Mouse (Mus musculus): ENCODE measurements around the gene Sulf2. TPM values are rescaled to one million over a fixed set of nuclear protein-coding genes. Genes with fewer than 3 reads are reported as not detected.
"Not testable (repeated sequence)": the region's sequence is repeated elsewhere in the genome, so short reads cannot be mapped to it uniquely, and the experiment has no call there.

Gene Sulf2
- 100 to 1,000 TPM in 2 of 4 experiments, 10 to 100 TPM in 2; 44.6 to 150 (median 89.6) TPM for total RNA-seq (2022)

DNA sequence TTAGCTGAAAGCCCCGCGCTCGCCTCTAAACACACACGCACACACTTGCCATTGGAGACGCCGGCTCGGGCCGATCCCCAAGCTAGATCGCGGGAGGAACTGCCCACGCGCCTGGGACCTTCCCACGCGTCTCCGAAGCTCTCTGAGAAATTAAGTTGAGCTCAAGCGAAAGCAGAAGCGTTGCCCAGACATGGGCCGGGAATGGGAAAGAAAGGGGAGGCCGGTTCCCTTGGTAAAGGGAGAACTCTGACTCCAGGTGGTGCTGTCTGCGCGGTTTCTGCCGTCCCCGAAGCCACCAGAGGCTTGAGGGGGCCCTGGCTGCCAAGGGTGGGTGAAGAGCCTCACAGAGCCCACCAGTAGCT lies at the start of gene Sulf2:
Gene Sulf2, minus strand, starts transcription at position 210 of the 362 bp plus-strand sequence.
- peak; percentile 69 for DNase-seq

DNA sequence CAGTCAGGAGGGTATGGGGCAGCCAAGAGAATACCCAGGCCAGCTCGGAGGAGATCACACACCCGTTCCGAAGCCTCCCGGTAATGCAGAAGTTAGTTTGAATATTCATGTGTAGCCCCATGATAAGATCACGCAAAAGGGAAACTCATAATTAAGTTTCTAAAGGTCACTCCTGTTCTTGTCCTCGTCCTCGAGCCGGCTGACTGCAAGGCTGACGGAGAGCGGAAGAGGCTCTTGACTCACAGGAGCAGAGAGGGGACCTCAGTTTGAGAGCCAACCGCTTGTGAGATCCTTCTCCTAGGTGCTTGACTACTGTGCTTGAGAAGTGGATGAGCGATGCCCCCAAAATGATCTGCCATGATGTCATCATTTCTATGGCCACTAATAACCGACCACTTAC lies 48.7 kb upstream of the Sulf2 start:
- DNase-seq: no peak

DNA sequence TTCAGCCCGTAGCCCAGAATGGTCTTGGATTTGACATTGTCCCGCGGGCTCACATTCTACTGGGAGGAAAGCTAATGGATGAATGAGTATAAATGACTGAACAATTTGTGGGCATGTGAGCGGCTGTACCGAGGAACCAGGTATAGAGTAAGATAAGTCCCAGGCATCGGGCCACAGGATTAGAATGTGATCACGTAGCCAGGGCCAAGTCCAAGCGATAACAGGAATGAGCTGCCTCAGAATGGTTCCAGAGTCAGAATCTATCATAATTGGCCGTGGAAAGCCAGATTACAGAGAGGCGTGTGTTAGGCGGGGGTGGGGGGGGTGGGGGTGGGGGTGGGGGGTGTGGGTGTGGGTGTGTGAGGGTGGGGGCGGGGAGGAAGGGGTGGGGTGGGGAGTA lies 48.2 kb upstream of the Sulf2 start:
- no peak for DNase-seq

DNA sequence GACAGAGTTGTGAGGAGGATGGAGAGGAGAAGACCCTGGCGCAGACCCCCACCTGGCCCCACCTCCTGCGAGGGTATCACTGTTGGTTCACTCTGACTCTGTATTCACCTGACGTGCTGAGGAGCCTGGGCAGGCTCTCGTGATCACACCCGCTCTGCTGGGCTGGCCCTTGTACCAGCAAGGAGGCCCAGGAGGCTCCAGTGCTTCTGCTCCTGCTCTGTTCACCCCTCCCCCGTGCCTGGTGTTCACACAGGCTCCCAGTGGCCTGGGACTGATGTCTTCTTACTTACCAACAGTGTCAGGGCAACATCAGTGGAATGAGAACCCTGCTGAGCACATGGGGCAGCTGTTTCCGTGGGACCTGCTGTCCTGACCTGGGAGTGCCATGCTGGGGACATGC lies 42.5 kb upstream of the Sulf2 start:
- DNase-seq: no peak

GRCm38 (mm10) chr2:166197064-166197463 lies 41.6 kb upstream of the Sulf2 start:
- DNase-seq: no peak

DNA sequence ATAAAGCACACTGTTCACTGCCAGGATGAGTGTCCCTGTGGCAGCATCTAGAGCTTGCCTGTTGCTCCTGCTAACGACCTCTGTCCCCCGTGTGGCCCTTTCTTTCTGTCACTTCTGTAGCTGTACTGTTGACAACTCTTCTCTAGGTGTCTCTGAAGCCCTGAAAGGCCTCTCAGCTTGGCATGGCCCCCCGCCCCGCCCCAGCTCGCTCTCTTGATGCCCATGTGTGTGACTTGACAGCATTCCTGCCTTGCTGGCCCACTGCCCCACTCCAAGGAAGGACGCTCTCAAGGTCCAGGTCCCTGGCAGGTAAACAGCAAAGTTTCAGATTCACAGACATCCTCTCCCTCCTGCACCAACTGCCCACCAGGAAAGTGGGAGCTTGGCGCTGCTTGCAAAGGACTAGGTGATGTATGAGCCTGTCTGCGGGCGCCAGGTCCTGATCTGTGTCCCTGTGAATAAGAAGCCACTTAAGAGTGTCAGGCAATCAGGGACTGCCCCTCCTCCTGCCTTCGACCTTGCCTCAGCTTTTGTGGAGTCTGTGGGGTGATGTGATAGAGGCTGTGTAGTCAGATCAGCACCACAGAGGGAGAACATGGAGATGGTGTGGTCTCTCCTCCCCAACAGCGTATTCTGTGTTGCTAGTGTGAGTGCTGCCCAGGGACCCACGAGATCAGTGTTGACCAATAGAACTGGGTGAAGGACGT lies 40.8 kb upstream of the Sulf2 start:
- DNase-seq: no peak

- DNase-seq: no peak
These were observed 39.6 kb upstream of the Sulf2 start for GRCm38 (mm10) chr2:166195041-166195440.

DNA sequence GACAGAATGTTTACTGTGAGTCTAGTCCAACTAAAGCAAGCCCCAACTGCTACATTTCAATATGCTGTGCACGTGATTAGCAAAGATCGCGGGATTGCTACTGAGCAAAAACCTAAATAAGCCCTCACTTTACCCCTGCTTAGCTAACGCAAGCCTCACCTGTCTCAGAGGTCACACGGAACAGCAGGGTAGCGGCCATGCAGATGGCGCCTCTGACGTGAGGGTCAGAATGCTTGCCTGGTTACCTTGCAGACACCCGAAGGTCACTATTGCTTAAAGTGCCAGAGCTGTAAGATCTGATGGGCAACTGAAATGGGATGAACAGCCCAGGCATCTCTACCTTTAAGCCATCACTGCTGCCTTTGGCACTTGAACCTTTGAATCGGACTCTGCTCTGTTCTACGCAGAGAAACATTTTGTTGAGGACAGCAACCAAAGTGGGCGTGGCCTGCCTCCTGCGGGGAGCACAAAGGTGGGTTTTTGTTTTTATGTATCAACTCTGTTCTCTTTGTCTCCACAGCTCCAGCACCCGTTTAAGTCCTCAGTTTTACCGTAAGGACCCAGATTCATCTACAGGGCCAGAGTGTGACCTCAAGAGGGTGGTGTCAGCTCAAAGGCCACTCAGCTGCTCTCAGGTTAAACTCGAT lies 38.8 kb upstream of the Sulf2 start:
- no peak for DNase-seq

DNA sequence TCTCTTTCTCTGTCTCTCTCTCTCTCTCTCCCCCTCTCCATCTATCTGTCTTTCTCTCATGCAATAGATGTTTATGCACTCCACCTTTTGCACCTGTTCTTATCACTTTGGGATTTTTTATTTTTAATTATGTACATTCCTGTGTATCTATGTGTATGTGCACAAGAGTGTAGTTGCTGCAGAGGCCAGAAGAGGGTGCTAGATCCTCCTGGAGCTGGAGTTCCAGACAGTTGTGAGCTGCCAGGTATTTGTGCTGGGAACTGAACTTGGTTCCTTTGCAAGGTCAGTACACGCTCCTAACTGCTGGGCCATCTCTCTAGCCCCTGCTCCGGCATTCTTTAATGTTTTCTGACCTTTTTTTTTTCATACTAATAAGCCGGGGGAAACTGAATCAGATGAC lies 38.0 kb upstream of the Sulf2 start:
- DNase-seq: no peak

- DNase-seq: no peak
These were observed 35.4 kb upstream of the Sulf2 start for GRCm38 (mm10) chr2:166190816-166191215.

DNA sequence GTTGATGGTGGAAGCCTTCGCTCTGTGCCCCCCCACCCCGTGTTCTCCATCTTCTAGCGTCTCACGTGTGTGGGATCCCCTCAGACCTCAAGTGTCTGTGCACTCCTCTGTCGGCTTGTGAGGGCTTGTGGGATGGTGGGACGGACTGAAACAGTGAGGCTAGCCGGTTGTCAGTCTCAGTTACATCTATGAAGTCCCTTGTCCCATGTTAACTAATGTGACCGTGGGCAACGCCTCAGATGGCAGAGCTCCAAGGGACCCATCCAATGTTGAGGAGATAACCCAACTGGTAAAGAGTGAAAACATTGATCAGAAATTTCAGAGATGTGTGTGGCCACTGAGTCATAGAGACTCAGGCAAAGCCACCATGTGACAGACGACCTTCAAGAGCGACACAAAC lies 33.7 kb upstream of the Sulf2 start:
- DNase-seq: no peak

DNA sequence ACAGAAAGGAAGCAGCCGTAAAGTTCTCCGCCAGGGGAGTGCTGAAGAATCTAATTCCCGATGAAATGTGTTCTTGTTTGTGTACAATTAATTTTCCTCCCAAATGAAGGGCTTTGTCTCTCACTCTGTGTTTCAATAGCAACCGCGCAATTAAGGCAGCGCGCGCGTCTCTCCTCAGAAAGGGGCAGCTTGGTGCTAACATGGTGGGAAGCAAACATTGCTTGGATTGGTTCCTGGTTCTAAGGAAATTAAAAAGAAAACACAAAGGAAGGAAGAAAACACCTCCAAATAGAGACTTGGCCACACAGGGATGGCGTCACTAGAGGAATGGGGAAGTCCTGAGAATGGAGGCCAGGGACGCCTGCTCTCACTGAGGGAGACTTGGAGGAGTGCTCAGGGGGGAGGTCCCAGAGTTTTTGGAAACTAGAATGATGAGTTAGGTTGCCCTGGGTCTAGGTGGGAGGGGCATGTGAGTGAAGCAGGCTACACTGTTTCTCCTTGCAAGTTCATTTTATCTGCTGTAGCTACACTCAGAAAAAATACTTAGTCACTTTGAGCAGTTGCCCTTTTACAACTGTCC lies 32.5 kb upstream of the Sulf2 start:
- not testable (repeated sequence) for DNase-seq

- not testable (repeated sequence) for DNase-seq
These were observed 31.9 kb upstream of the Sulf2 start for GRCm38 (mm10) chr2:166187319-166187718.

DNA sequence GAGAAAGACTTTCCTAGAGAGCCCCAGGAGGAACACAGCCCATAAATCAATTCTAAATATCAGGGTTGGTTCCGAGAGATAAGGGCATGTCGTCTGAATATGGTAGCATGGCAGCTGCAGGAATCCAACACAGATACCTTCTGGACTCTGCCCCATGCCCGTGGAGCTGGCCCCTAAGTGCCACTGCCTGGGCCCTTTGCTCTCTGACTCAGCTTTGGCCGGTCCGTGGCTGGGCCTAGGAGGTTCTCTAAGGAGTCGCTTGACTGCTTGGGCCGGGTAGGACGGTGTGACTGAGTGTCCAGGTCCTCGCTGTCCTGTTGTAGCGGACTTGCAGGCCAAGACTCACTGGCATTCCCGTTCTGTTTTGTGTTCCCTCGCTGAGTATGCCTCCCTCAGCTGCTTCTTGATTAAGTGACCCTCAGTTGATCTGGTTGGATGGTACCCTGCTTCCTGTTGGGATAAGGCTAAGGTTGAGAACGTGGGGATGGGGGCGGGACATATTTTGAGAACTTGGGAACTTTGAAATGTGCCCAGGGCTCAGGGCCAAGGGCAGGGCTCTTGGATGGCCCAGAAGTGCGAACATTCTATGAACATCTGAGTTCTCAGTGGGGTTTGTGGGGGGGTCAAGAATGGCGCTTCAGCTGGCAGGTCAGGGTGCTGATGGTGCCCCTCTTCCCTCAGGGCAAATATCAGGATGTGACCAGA lies 30.9 kb upstream of the Sulf2 start:
- no peak for DNase-seq

GRCm38 (mm10) chr2:166185768-166186167 lies 30.3 kb upstream of the Sulf2 start:
- DNase-seq: no peak

GRCm38 (mm10) chr2:166184417-166184816 lies 29.0 kb upstream of the Sulf2 start:
- DNase-seq: no peak

GRCm38 (mm10) chr2:166182009-166182685 lies 26.7 kb upstream of the Sulf2 start:
- DNase-seq: no peak

DNA sequence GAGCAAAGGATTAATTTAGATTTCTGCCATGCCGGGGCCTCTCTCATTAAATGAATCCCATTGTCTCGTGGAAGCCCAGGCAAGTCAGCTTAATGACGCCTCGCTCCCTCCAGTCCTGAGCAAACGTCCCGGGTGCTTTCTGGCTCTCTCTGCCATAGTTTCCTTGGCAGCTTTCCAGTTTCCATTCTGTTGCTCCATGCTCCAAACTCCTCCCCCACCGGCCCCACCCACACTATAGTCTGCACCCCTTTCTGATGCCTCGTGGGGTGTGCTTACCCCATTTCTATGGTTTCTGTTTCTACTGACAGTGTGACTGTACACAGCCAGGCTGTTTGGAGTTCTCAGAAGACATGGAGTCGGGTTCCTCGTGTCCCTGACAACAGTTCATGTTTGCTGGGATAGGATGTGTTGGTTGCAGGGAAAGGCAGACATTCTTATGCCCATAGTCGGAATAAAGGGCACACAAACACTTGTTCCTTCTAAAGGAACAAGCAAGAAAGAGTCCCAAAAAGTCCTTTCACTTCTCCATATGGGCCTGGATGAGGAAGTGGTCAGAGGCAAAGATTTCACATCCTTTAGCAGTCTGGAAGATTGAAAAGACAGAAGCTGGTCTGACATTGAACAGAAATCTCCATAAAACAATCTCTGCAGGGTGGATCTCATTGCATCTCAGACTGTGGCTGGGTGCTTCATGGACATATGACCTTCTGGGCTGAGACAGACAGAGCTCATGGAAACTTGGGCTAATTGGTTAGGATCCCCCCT lies 25.5 kb upstream of the Sulf2 start:
- peak; percentile 49 for DNase-seq

- no peak for DNase-seq
These were observed 24.7 kb upstream of the Sulf2 start for GRCm38 (mm10) chr2:166180136-166180649.

- DNase-seq: no peak
These were observed 24.1 kb upstream of the Sulf2 start for GRCm38 (mm10) chr2:166179457-166180101.

GRCm38 (mm10) chr2:166175552-166176136 lies 20.2 kb upstream of the Sulf2 start:
- DNase-seq: no peak

Measured in adrenal gland, adult 8-10 months (tissue).